Mouse (Mus musculus): Measurements from ENCODE around the gene Fasn. TPM values are rescaled to one million over a fixed set of nuclear protein-coding genes. Genes with fewer than 3 reads are reported as not detected.
"Not testable (repeated sequence)": the region's sequence is repeated elsewhere in the genome, so short reads cannot be mapped to it uniquely, and the experiment has no call there.

Gene Fasn
- polyA plus RNA-seq, 1 experiment = 151 TPM

DNA sequence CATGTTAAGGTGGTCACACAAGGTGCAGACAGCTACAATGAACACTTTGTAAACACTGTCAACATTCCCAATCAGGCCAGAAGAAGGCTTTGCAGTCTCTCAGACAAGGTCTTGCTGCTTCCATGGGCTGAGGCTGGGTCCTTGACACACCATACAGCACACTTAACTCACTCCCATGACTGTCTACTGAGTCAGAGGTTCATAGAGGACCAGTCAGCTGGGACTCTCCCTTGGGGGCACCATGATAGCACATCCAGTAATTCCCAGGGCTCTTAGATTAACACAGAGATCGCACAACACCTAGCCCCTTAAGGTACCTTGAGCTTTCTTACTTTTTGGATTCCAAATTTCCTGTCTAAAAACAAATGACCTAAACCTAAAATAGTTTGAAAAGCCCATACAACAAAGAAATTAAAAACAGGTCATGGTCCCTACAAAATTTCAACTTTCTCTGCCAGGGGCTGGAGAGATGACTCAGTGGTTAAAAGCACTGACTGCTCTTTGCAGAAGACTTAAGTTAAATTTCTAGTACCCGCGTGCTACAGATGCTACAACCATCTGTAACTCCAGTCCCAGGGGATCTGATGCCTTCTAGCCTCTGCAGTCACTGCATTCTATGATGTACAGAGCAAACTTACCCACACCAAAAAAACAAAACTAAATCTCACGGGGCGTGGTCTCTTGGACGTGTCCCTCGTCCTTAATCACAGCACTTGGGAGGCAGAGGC lies 50.7 kb downstream of the Fasn start:
- 78% methylated on average over 7 of the region's 7 CpGs for WGBS
- no peaks in the 10 kb centered on the region for H3K27me3 ChIP-seq (ENCODE audit: control insufficient read depth, insufficient read depth, low read length)
- no peaks in the 10 kb centered on the region for H3K4me1 ChIP-seq (ENCODE audit: control insufficient read depth, insufficient read depth, insufficient read length)
- no peak for DNase-seq (ENCODE audit: low read depth in 1 of 2, low spot score in 2 of 2)
- H3K4me3 ChIP-seq (ENCODE audit: extremely low read depth, insufficient read depth, insufficient read length) = no peak overlapping the region
- TF ChIP-seq CTCF (IDR thresholded peaks at IDR 0.05; ENCODE audit: extremely low read depth, insufficient read depth, insufficient read length, insufficient replicate concordance) (no peak), POLR2A (IDR thresholded peaks at IDR 0.05; ENCODE audit: low read depth, low read length) (no peak)
- no peaks in the 10 kb centered on the region for H3K36me3 ChIP-seq (ENCODE audit: control insufficient read depth, insufficient read depth, low read length)
- no peak overlapping the region for H3K27ac ChIP-seq (ENCODE audit: insufficient read depth, low read length)

DNA sequence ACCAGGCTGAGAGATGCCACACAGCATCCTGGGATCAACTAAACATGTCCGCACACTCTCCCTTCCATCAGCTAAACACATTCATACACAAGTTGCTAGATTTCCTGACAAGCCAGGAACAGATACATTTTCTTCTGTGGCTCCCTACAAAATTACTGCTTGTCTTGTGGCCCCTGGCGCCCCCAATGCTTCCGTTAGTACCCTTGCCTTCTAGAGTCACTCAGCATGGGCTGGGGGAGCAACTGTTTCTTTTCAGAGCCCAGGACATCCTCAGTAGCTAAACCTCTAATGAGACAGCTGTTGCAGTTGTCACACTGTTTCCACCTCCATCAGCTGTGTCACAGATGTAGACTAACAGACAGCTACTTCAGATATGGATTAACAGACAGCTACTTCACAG lies 51.6 kb downstream of the Fasn start:
- H3K4me3 ChIP-seq (ENCODE audit: extremely low read depth, insufficient read depth, insufficient read length) = no peak overlapping the region
- WGBS = 86% methylated on average over 3 of the region's 3 CpGs
- H3K27ac ChIP-seq (ENCODE audit: insufficient read depth, low read length) = no peak overlapping the region
- no peaks in the 10 kb centered on the region for H3K4me1 ChIP-seq (ENCODE audit: control insufficient read depth, insufficient read depth, insufficient read length)
- no peak for DNase-seq (ENCODE audit: low read depth in 1 of 2, low spot score in 2 of 2)
- TF ChIP-seq POLR2A (IDR thresholded peaks at IDR 0.05; ENCODE audit: low read depth, low read length) = no peak
- no peaks in the 10 kb centered on the region for H3K27me3 ChIP-seq (ENCODE audit: control insufficient read depth, insufficient read depth, low read length)
- no peaks in the 10 kb centered on the region for H3K36me3 ChIP-seq (ENCODE audit: control insufficient read depth, insufficient read depth, low read length)

DNA sequence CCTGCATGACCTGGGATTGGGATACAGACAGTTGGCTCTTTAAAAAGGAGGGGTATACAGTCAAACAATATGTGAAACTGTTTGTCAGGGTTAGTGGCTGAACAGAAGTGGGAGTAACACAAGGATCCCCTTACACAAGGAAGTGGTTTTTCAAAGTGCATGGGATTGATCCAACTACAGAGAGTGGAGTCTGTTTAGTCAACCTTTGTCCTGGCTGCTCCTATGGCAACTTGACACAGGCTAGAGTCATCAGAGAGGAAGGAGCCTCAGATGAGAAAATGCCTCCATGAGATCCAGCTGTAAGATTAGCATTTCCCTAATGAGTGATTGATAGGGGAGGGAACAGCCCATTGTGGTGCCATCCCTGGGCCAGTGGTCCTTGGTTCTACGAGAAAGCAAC lies 56.1 kb downstream of the Fasn start:
- no peaks in the 10 kb centered on the region for H3K36me3 ChIP-seq (ENCODE audit: control insufficient read depth, insufficient read depth, low read length)
- TF ChIP-seq CTCF (IDR thresholded peaks at IDR 0.05; ENCODE audit: extremely low read depth, insufficient read depth, insufficient read length, insufficient replicate concordance) = no peak
- no peak for TF ChIP-seq POLR2A (IDR thresholded peaks at IDR 0.05; ENCODE audit: low read depth, low read length)
- H3K4me1 ChIP-seq (ENCODE audit: control insufficient read depth, insufficient read depth, insufficient read length) = 0 out of 2 replicates have a peak, but pooled peaks cover 3% of the 10 kb centered on the region
- no peak overlapping the region for H3K27ac ChIP-seq (ENCODE audit: insufficient read depth, low read length)
- no peak for DNase-seq (ENCODE audit: low read depth in 1 of 2, low spot score in 2 of 2)
- no peak overlapping the region for H3K4me3 ChIP-seq (ENCODE audit: extremely low read depth, insufficient read depth, insufficient read length)
- H3K27me3 ChIP-seq (ENCODE audit: control insufficient read depth, insufficient read depth, low read length) = no peaks in the 10 kb centered on the region
- 77% methylated on average over 1 of the region's 1 CpGs for WGBS

DNA sequence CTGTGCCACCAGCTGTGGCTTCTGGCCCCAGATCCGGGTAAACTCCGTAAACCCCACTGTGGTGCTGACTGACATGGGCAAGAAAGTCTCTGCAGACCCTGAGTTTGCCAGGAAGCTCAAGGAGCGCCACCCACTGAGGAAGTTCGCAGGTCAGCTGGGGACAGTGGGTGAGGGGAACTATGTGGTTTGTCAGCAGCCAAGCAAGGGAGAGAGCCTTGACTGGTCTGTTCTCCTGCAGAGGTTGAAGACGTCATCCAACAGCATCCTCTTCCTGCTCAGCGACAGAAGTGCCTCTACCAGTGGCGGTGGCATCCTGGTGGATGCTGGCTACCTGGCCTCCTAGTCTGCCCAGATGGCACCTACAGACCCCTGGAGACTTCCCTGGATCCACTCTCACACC lies 57.3 kb downstream of the Fasn start:
- not testable (repeated sequence) for H3K36me3 ChIP-seq (ENCODE audit: control insufficient read depth, insufficient read depth, low read length); H3K27me3 ChIP-seq (ENCODE audit: control insufficient read depth, insufficient read depth, low read length); H3K4me1 ChIP-seq (ENCODE audit: control insufficient read depth, insufficient read depth, insufficient read length); H3K27ac ChIP-seq (ENCODE audit: insufficient read depth, low read length); DNase-seq (ENCODE audit: low read depth in 1 of 2, low spot score in 2 of 2); H3K4me3 ChIP-seq (ENCODE audit: extremely low read depth, insufficient read depth, insufficient read length)
- WGBS = 5% methylated on average over 4 of the region's 7 CpGs

DNA sequence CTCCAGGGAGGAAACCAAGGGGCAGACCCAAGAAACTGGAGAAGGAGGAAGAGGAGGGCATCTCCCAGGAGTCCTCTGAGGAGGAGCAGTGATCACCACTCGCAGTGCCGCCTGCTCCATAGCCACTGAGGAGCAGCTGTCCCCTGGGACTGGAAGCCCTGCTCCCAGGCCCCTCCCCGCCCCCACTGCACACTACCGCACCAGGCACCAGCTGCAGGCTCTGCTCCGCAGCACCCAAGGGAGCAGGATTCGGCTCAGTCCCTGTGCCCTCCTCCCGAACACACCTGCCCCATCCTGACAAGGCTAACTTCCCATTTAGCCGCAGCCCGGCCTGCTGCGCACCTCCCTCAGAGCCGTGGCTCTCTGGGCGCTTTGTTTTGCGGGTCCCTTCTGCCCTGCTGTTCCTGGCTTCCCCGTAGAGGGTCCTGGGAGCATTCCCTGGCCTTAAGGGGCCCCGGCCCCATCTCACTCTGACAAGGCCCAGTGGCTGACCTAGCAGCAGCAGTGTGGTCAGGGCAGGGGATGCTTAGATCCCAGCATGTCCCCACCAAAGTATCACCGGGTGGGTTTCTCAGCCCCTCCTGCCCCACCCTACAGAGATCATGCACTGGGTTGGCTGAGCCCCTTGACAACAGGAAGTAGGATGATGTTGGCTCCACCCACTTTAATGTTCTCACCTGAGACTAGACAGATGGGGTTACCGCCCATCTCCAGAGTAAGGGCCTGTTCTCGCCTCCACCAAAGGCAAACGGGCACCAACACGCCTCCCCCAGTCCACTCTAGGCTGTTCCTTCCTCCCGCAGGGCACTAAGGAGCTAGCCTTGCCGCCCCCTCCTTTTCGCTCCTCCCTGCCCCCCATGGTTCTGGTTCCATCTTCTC lies 61.0 kb downstream of the Fasn start:
- not testable (repeated sequence) for H3K27ac ChIP-seq (ENCODE audit: insufficient read depth, low read length); H3K4me3 ChIP-seq (ENCODE audit: extremely low read depth, insufficient read depth, insufficient read length); H3K27me3 ChIP-seq (ENCODE audit: control insufficient read depth, insufficient read depth, low read length); DNase-seq (ENCODE audit: low read depth in 1 of 2, low spot score in 2 of 2); H3K36me3 ChIP-seq (ENCODE audit: control insufficient read depth, insufficient read depth, low read length); H3K4me1 ChIP-seq (ENCODE audit: control insufficient read depth, insufficient read depth, insufficient read length)
- 13% methylated on average over 6 of the region's 23 CpGs for WGBS

DNA sequence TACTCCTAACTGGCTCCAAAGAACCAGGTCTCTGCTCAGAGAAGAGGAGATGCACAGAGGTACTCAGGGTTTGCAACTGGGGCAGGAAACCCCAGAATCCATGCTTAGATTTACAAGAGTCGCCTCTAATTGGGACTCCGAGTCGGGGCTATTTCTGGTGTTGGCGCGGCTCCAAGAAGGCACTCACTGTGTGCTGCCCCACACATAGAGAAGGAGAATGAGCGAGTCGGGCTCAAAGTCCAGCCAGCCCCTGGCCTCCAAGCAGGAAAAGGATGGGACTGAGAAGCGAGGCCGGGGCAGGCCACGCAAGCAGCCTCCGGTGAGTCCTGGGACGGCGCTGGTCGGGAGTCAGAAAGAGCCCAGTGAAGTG lies 61.7 kb downstream of the Fasn start, which contains the start of gene Hmga1b:
Gene Hmga1b, plus strand, starts transcription at position 123 of the 370 bp plus-strand sequence.
- not testable (repeated sequence) for H3K4me3 ChIP-seq (ENCODE audit: extremely low read depth, insufficient read depth, insufficient read length); H3K36me3 ChIP-seq (ENCODE audit: control insufficient read depth, insufficient read depth, low read length); H3K27ac ChIP-seq (ENCODE audit: insufficient read depth, low read length); DNase-seq (ENCODE audit: low read depth in 1 of 2, low spot score in 2 of 2); H3K4me1 ChIP-seq (ENCODE audit: control insufficient read depth, insufficient read depth, insufficient read length); H3K27me3 ChIP-seq (ENCODE audit: control insufficient read depth, insufficient read depth, low read length)
- WGBS = 30% methylated on average over 14 of the region's 14 CpGs

DNA sequence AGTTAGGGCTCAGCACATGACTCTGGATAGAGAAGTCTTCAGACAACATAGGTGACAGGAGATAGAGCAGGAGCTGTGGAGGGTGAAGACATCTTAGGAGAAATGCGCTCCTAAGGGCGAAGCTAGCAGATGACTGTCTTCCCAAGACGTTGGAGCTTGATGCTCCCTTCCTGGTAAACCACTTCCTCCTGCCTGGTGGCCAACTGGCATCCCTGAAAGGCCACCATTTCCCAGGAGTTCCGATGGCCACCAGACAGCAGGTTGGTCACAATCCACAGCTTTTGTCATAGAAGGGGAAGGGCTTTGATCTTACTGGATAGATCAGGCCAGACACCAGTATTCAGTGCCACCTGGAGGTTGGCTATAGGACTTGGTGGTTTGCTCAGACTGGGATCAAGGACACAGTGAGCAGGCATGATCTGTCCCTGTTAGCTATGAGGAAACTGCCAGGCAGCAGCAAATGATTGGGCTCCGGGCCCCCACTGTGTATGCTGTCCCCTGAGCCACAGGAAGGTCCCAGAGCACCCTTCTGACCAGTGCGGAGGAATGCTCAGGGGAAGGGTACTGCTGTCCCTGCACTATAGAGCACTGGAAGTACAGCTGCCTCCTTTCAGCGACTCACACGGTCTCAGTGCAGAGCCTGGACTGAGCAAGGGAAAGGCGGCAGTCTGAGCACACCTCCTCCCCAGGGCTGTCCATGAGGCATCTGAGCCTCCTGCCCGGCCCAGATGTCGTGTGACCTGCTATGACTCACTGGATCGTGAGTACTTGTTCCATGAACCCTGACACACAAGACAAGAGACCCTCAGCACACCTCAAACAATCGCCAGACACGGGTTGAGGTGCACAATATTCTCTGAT lies 62.3 kb downstream of the Fasn start:
- TF ChIP-seq POLR2A (IDR thresholded peaks at IDR 0.05; ENCODE audit: low read depth, low read length) = no peak
- no peak for TF ChIP-seq CTCF (IDR thresholded peaks at IDR 0.05; ENCODE audit: extremely low read depth, insufficient read depth, insufficient read length, insufficient replicate concordance)
- DNase-seq (ENCODE audit: low read depth in 1 of 2, low spot score in 2 of 2) = no peak
- Histone ChIP-seq H3K36me3 (ENCODE audit: control insufficient read depth, insufficient read depth, low read length) (no peaks in the 10 kb centered on the region), H3K4me1 (ENCODE audit: control insufficient read depth, insufficient read depth, insufficient read length) (no peaks in the 10 kb centered on the region), H3K27me3 (ENCODE audit: control insufficient read depth, insufficient read depth, low read length) (no peaks in the 10 kb centered on the region), H3K27ac (ENCODE audit: insufficient read depth, low read length) (no peak overlapping the region), H3K4me3 (ENCODE audit: extremely low read depth, insufficient read depth, insufficient read length) (no peak overlapping the region)
- WGBS = 79% methylated on average over 14 of the region's 14 CpGs
